Mouse (Mus musculus) lung, adult 2 months (tissue): Measurements from ENCODE around the gene 2510039O18Rik.

ENCODE experiments used
- CTCF ChIP-seq: fragments of 200-500 bp; IDR thresholded peaks from 2 replicates; pipeline ENCODE4 v1.5.1; 2011; ENCODE audit warnings: mild to moderate bottlenecking, low read length, control low read depth; ENCODE audit not compliant: insufficient read depth
- POLR2A ChIP-seq: fragments of 200-500 bp; IDR thresholded peaks from 2 replicates; pipeline ENCODE4 v1.6.1; 2011; ENCODE audit warnings: low read depth, mild to moderate bottlenecking, control low read depth, low read length, borderline replicate concordance; ENCODE audit errors: extremely low read depth

DNA sequence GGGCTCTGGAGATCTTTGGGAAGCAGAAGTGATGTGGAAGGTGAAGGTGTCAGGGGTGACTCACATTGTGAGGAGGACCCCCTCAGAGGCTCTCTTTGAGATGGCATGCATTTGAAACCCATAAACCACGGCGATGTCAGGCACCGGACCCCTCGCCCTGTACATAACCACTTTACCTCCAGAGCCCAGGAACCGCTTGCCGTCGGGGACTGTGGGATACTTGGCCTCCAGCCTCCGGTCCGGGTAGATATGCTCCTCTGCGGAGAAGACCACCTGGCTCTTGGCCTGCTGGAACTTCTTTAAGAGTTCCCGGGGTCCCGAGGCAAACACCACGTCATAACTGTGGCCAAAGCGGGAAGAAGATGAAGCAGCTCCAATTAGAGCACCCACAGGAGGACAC is 9.7 kb upstream of the 2510039O18Rik start:
- TF ChIP-seq CTCF (no peak), POLR2A (no peak)
